Mouse (Mus musculus): Measurements from ENCODE around the gene Tex19.2. TPM values are rescaled to one million over a fixed set of nuclear protein-coding genes. Genes with fewer than 3 reads are reported as not detected.

Gene Tex19.2
- polyA plus RNA-seq (2015; fragmentation: Nextera tagmentation; extraction: Ambion mirVana) = not detected in 2 replicates

DNA sequence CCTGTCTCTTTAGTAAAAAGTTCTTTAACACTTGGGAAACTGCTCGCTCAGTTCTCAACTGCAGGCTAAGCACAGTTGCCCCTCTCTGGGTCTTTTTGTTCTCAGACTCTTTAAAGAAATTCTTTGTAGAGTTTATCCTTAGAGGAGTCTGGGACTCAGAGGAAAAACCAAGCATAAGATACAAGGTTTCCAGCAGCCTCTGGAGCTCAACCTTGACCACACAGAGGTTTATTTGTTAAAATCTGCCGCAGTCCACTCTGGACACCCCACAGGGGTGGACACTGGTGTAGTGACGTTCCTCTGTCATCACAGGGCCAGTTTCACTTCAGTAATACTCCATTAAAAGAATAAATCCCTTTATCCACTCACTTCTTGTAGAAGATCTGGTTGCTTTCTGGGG is at the start of gene Tex19.2:
Tex19.2 (minus strand) TSS at position 101 of the 400 bp plus-strand sequence.
- H3K9ac ChIP-seq = no peak within 1 kb of the TSS
- no peak within 1 kb of the TSS for H3K27ac ChIP-seq
- peaks cover 3% of the 10 kb centered on the region for H3K27me3 ChIP-seq
- H3K36me3 ChIP-seq = no peaks in the 10 kb centered on the region
- ATAC-seq (replicated peaks; ENCODE audit: insufficient number of reproducible peaks, insufficient read depth, low FRiP score, low read depth) = no peak
- no peak within 1 kb of the TSS for H3K4me2 ChIP-seq
- no peaks in the 10 kb centered on the region for H3K9me3 ChIP-seq (replicated peaks)
- no peak within 1 kb of the TSS for H3K4me3 ChIP-seq
- H3K4me1 ChIP-seq (replicated peaks) = peaks cover 13% of the 10 kb centered on the region
- 82% methylated on average over 3 of the region's 3 CpGs for WGBS

DNA sequence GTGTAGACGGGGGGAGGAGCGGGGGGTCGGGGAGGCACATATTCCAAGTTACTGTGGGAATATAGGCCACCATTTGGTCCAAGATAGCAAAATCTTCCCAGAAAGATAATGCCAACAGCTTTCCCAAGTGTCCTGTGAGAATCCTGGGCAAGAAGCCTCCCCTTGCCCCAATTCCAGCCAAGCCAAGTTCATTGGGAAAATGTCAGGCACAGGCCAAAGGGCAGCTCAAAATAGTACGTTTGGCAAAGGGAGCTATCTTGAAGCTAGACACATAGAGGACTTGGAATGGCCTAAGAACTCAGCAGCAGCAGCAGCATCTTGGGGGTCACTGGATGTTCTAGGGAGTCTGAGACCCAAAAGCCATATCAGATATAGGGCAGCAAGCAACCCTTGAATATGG is 45.3 kb upstream of the Tex19.2 start:
- Histone ChIP-seq H3K4me3 (no peak overlapping the region), H3K9me3 (replicated peaks) (no peaks in the 10 kb centered on the region), H3K4me2 (no peak overlapping the region), H3K27ac (no peak overlapping the region), H3K9ac (no peak overlapping the region), H3K4me1 (replicated peaks) (no peaks in the 10 kb centered on the region), H3K27me3 (peaks cover 9% of the 10 kb centered on the region; the same call in 1 of the 2 replicates), H3K36me3 (no peaks in the 10 kb centered on the region)
- ATAC-seq (replicated peaks; ENCODE audit: insufficient number of reproducible peaks, insufficient read depth, low FRiP score, low read depth) = no peak
- 78% methylated on average over 4 of the region's 4 CpGs for WGBS

DNA sequence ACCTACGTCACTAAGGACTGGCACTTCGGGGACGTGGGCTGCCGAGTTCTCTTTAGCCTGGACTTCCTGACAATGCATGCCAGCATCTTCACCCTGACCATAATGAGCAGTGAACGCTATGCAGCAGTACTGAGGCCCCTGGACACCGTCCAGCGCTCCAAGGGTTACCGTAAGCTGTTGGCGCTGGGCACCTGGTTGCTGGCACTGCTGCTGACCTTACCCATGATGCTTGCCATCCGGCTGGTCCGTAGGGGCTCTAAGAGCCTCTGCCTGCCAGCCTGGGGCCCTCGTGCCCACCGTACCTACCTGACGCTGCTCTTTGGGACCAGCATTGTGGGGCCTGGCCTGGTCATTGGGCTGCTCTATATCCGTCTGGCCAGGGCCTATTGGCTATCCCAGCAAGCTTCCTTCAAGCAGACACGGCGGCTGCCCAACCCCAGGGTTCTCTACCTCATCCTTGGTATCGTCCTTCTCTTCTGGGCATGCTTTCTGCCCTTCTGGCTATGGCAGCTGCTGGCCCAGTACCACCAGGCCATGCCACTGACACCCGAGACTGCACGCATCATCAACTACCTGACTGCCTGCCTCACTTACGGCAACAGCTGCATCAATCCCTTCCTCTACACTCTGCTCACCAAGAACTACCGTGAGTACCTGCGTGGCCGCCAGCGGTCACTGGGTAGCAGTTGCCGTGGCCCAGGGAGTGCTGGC is 42.3 kb upstream of the Tex19.2 start:
- no peak for ATAC-seq (replicated peaks; ENCODE audit: insufficient number of reproducible peaks, insufficient read depth, low FRiP score, low read depth)
- H3K9me3 ChIP-seq (replicated peaks) = no peaks in the 10 kb centered on the region
- H3K27ac ChIP-seq = no peak overlapping the region
- no peak overlapping the region for H3K9ac ChIP-seq
- no peaks in the 10 kb centered on the region for H3K36me3 ChIP-seq
- WGBS = 89% methylated on average over 26 of the region's 26 CpGs
- H3K27me3 ChIP-seq = peaks cover 34% of the 10 kb centered on the region
- H3K4me1 ChIP-seq (replicated peaks) = peaks cover 11% of the 10 kb centered on the region
- no peak overlapping the region for H3K4me3 ChIP-seq
- H3K4me2 ChIP-seq = no peak overlapping the region

DNA sequence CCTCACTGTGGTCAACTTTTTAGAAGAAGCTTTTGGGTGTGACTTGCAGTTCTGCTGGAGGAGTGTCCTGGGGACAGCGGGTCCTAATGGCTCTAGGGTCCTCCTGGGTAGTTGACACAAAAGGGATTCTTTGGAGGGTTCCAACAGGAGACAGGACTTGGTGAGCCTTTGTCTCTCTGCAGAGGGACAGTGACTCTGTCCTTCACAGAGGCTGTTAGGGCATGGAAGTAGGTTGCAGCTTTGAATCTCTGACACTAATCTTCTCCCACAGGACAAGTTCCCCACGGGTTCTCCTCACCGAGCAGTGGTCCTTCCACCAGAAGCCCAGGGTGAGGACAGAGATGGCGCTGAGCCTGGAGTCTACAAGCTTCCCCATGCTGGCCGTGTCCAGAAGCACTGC is 41.5 kb upstream of the Tex19.2 start, which contains the start of gene Uts2r:
Uts2r (plus strand) TSS at position 301 of the 400 bp plus-strand sequence.
- Histone ChIP-seq H3K9me3 (replicated peaks) (no peaks in the 10 kb centered on the region), H3K27me3 (peaks cover 42% of the 10 kb centered on the region), H3K4me2 (no peak within 1 kb of the TSS), H3K36me3 (no peaks in the 10 kb centered on the region), H3K4me1 (replicated peaks) (peaks cover 12% of the 10 kb centered on the region), H3K9ac (no peak within 1 kb of the TSS), H3K27ac (no peak within 1 kb of the TSS), H3K4me3 (no peak within 1 kb of the TSS)
- ATAC-seq (replicated peaks; ENCODE audit: insufficient number of reproducible peaks, insufficient read depth, low FRiP score, low read depth) = no peak
- WGBS = 83% methylated on average over 5 of the region's 5 CpGs

DNA sequence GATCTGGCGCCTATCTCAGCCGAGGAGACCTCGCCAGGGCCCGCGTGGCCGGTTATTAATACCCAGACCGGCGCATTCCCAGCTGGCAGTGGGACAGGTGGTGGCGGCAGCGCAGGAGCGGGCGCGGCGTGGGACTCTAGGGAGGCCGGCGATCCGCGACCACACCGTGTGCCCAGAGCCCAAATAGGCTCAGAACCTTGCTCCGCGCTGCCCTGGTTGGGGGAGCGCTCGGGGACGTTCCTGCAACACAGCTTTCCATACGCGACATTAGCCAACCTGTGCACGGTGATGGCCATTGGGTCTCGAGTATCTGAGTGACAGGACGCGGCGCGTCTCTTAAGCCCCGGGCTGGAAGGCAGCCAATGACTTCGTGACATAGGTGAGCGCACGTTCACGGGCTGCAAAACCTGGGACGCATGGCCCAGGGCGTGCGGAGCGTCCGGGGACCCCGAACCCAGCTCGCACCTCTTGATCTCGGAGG is 38.0 kb upstream of the Tex19.2 start:
- peak overlapping the region; percentile 82 for H3K4me2 ChIP-seq
- H3K9me3 ChIP-seq (replicated peaks) = no peaks in the 10 kb centered on the region
- peak overlapping the region; percentile 42 for H3K4me3 ChIP-seq
- H3K27me3 ChIP-seq = peaks cover 57% of the 10 kb centered on the region
- no peaks in the 10 kb centered on the region for H3K36me3 ChIP-seq
- ATAC-seq (replicated peaks; ENCODE audit: insufficient number of reproducible peaks, insufficient read depth, low FRiP score, low read depth) = no peak
- no peak overlapping the region for H3K27ac ChIP-seq
- peaks cover 12% of the 10 kb centered on the region for H3K4me1 ChIP-seq (replicated peaks)
- H3K9ac ChIP-seq = peak overlapping the region; percentile 42; the same call in 1 of the 2 replicates
- WGBS = under 1% methylated on average over 45 of the region's 45 CpGs

DNA sequence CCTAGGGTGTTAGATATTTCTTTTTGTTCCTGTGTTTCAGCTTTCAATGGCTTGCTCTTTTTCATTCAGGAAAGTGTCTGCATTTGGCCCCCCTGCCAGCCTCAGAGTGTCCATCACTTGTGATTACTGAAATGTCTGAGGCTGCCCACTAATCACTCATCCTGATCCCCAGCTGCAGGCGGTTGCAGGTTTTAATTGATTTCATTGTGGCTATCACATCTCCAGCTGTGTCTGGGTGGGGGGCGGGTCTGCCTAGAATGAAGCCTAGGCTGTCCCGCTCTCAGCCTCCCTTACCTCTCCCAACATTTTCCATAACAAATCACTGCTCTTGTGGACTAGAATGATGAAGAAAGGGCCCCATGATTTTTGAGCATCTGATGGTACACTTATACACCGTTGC is 35.7 kb upstream of the Tex19.2 start:
- no peak for ATAC-seq (replicated peaks; ENCODE audit: insufficient number of reproducible peaks, insufficient read depth, low FRiP score, low read depth)
- Histone ChIP-seq H3K4me1 (replicated peaks) (peaks cover 12% of the 10 kb centered on the region), H3K4me3 (no peak overlapping the region), H3K9me3 (replicated peaks) (no peaks in the 10 kb centered on the region), H3K4me2 (no peak overlapping the region), H3K27me3 (peaks cover 48% of the 10 kb centered on the region), H3K27ac (no peak overlapping the region), H3K9ac (no peak overlapping the region), H3K36me3 (no peaks in the 10 kb centered on the region)
- WGBS = 43% methylated on average over 4 of the region's 4 CpGs

DNA sequence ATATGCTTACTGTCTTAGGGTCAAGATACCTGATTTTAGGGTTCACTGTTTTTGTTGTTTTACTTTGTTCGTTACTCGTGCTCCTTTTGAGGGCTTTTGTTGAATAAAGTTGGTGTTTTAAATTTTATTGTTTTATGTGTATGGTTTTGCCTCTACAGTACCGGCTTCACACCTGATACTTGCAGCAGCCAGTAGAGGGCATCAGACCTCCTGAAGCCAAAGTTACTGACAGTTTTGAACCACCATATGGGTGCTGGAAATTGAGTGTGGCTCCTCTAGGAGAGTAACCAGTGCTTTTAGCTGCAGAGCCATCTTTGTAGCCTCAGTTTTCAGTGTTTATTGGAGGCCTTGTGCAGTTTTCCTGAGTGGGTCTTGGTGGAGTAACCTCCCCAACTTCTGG is 29.7 kb upstream of the Tex19.2 start:
- Histone ChIP-seq H3K27me3 (no peaks in the 10 kb centered on the region), H3K4me2 (no peak overlapping the region), H3K4me1 (replicated peaks) (no peaks in the 10 kb centered on the region), H3K9me3 (replicated peaks) (no peaks in the 10 kb centered on the region), H3K27ac (no peak overlapping the region), H3K36me3 (no peaks in the 10 kb centered on the region), H3K9ac (no peak overlapping the region), H3K4me3 (no peak overlapping the region)
- 91% methylated on average over 3 of the region's 3 CpGs for WGBS
- ATAC-seq (replicated peaks; ENCODE audit: insufficient number of reproducible peaks, insufficient read depth, low FRiP score, low read depth) = no peak

DNA sequence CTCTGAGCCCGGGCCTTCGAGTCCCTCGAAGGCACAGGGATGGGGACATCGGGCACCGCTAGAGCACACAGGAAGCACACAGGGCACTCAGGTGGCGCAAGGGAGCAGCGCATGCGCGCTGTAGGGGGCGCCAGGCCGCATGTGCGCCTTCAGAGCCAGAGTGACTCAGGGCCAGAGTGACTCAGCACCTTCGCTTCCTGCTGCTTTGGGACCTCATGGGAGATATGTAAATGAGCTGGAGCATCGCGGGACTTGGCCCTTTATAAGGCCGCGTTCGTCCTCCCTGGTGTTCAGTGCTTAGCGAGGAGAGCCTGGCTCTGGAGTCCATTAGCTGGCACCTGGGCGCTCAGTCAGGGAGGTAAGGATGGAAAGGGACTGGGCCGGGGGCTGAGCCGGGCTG is 27.4 kb upstream of the Tex19.2 start, which contains the start of gene Tex19.1:
Tex19.1 (plus strand) TSS at position 279 of the 400 bp plus-strand sequence.
- ATAC-seq (replicated peaks; ENCODE audit: insufficient number of reproducible peaks, insufficient read depth, low FRiP score, low read depth) = no peak
- no peaks in the 10 kb centered on the region for H3K9me3 ChIP-seq (replicated peaks)
- H3K4me2 ChIP-seq = no peak within 1 kb of the TSS
- 90% methylated on average over 22 of the region's 22 CpGs for WGBS
- no peak within 1 kb of the TSS for H3K27ac ChIP-seq
- H3K4me1 ChIP-seq (replicated peaks) = no peaks in the 10 kb centered on the region
- H3K4me3 ChIP-seq = no peak within 1 kb of the TSS
- H3K36me3 ChIP-seq = no peaks in the 10 kb centered on the region
- no peaks in the 10 kb centered on the region for H3K27me3 ChIP-seq
- H3K9ac ChIP-seq = no peak within 1 kb of the TSS

DNA sequence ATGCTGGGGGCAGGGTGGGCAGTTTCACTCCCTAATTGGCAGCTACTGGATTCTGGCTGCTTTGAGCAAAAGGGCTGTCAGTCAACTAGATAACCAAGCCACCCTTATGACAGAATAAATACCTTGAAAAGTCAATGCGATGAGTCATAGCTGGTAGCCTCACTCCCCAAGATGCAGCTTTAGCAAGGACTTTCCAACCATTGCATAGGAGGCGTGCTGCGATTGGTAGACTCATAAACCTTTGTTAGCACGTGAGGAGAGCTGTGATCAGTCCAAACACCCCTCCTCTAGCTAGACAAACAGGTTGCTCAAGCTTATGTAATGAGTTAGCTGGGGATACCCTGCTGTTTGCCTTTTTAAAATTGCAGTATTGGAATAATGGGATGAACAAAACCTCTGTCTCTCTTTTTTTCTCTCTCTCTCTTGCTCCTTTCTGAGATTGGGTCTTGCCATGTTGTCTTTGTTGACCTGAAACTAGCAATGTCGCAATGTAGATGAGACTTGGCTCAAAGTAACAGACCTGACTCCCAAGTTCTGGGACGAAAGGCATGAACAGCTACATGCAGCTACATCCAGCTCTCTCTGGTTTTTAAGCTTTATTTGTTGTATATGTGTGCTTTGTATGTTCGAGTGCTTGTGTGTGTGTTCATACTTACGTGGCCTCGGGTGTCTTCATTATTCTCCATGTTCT is 25.0 kb upstream of the Tex19.2 start:
- Histone ChIP-seq H3K4me1 (replicated peaks) (no peaks in the 10 kb centered on the region), H3K27me3 (0 out of 2 replicates have a peak, but pooled peaks cover 3% of the 10 kb centered on the region), H3K36me3 (no peaks in the 10 kb centered on the region), H3K9ac (no peak overlapping the region), H3K4me2 (no peak overlapping the region), H3K4me3 (no peak overlapping the region), H3K27ac (no peak overlapping the region), H3K9me3 (replicated peaks) (no peaks in the 10 kb centered on the region)
- no peak for ATAC-seq (replicated peaks; ENCODE audit: insufficient number of reproducible peaks, insufficient read depth, low FRiP score, low read depth)
- 73% methylated on average over 9 of the region's 9 CpGs for WGBS

DNA sequence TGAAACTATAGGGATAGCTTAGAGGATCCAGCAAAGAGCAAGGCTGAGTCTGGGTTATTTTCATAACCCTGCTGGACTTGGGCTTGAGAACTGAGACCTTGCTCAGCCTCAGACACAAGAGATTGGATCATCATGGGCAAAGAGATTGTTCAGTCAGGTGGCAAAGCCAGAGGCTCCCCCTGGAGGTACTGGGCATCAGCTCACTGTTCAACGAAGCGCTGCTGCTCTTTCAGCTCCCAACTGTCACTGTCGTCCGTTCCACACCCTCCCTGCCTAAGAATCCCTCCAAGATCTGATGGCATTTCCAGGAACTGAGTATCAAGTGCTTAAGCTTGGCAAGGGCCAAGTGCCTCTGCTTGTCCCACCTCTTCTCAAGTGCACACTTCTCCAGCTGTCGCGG is 20.3 kb upstream of the Tex19.2 start:
- Histone ChIP-seq H3K27me3 (0 out of 2 replicates have a peak, but pooled peaks cover 3% of the 10 kb centered on the region), H3K27ac (no peak overlapping the region), H3K9me3 (replicated peaks) (no peaks in the 10 kb centered on the region), H3K4me3 (no peak overlapping the region), H3K4me1 (replicated peaks) (no peaks in the 10 kb centered on the region), H3K4me2 (no peak overlapping the region), H3K36me3 (no peaks in the 10 kb centered on the region), H3K9ac (no peak overlapping the region)
- no peak for ATAC-seq (replicated peaks; ENCODE audit: insufficient number of reproducible peaks, insufficient read depth, low FRiP score, low read depth)
- 27% methylated on average over 6 of the region's 6 CpGs for WGBS

DNA sequence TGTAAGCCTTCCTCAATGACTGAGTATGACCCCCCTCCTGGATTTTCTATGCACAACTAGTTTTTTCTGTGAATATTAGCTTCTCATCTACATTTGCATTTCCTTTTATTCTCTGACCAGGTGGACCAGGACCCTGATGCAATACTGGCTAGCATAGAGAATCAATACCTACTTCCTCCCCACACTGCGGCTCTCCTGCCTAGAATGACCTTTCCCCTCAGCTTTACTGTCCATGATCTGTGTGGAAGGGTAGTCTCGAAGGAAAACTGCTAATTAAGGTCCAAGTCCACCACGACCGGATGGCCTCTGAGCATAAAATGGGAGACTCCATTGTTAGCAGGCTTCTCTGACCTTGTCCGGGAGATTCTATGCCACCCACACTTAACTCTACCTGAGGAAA is 19.2 kb upstream of the Tex19.2 start:
- Histone ChIP-seq H3K27ac (no peak overlapping the region), H3K9me3 (replicated peaks) (no peaks in the 10 kb centered on the region), H3K4me1 (replicated peaks) (no peaks in the 10 kb centered on the region), H3K4me3 (no peak overlapping the region), H3K9ac (no peak overlapping the region), H3K36me3 (no peaks in the 10 kb centered on the region), H3K4me2 (no peak overlapping the region), H3K27me3 (0 out of 2 replicates have a peak, but pooled peaks cover 3% of the 10 kb centered on the region)
- no peak for ATAC-seq (replicated peaks; ENCODE audit: insufficient number of reproducible peaks, insufficient read depth, low FRiP score, low read depth)
- WGBS = 90% methylated on average over 5 of the region's 5 CpGs
